Mouse (Mus musculus): ENCODE data around the gene Gm4214.
"Not testable (repeated sequence)": the region's sequence is repeated elsewhere in the genome, so short reads cannot be mapped to it uniquely, and the experiment has no call there.

Gm4214 gene

GRCm38 (mm10) chr7:22984573-22984972, at the start of gene Gm4214:
Gene Gm4214 (minus strand): TSS chr7:22984673.
- DNase-seq (ENCODE audit: low spot score in 2 of 2): not testable (repeated sequence)

GRCm38 (mm10) chr7:23019823-23020222, 35.4 kb upstream of the Gm4214 start, which contains the start of gene Gm4216:
Gene Gm4216 (minus strand): TSS chr7:23019923.
- not testable (repeated sequence) for DNase-seq (ENCODE audit: low spot score in 2 of 2)

All from thymus, postnatal 10 days (tissue).